Mouse (Mus musculus): ENCODE measurements around the gene Kcnj10. TPM values are rescaled to one million over a fixed set of nuclear protein-coding genes. Genes with fewer than 3 reads are reported as not detected.

The Kcnj10 gene
- total and polyA plus RNA-seq, 3 experiments, result 0.04 to 0.72 TPM; not detected in 1

GRCm38 (mm10) chr1:172410806-172411205 lies 69.8 kb downstream of the Kcnj10 start:
- H3K4me3 ChIP-seq (ENCODE audit: control insufficient read depth in 1 of 2, insufficient read depth in 1 of 2, low read depth in 2 of 2, low read length in 2 of 2), result no peak overlapping the region
- no peaks in the 10 kb centered on the region for H3K9me3 ChIP-seq (replicated peaks; ENCODE audit: insufficient read depth, low read length)
- no peak overlapping the region for H3K9ac ChIP-seq (ENCODE audit: control insufficient read depth, low read depth, low read length, poor library complexity, severe bottlenecking)
- no peak overlapping the region for H3K27ac ChIP-seq (ENCODE audit: control insufficient read depth, low read depth, low read length)
- peak; percentile 68 for DNase-seq (ENCODE audit: low read depth, low spot score)
- no peaks in the 10 kb centered on the region for H3K79me2 ChIP-seq (ENCODE audit: control insufficient read depth, insufficient read depth, low read length, poor library complexity)
- H3K27me3 ChIP-seq (ENCODE audit: control insufficient read depth in 1 of 2, insufficient read depth in 2 of 2, low read length in 2 of 2), result peaks cover 2 to 8% of the 10 kb centered on the region in 2 experiments; a peak in 3 of 4 replicates
- peaks cover 3 to 14% of the 10 kb centered on the region in 2 experiments; a peak in 2 of 4 replicates for H3K4me1 ChIP-seq (ENCODE audit: control insufficient read depth in 1 of 2, insufficient read depth in 2 of 2, low read length in 2 of 2)
- peaks cover 0 to 5% of the 10 kb centered on the region in 2 experiments; a peak in 1 of 4 replicates for H3K36me3 ChIP-seq (ENCODE audit: control insufficient read depth in 1 of 2, insufficient read depth in 2 of 2, low read length in 2 of 2)
- no peak for TF ChIP-seq POLR2AphosphoS5 (IDR thresholded peaks at IDR 0.05; ENCODE audit: borderline replicate concordance, low read depth, low read length)
- TF ChIP-seq ZMIZ1 (IDR thresholded peaks at IDR 0.05; ENCODE audit: low read depth, low read length), result no peak
- no peak for TF ChIP-seq MYC (IDR thresholded peaks at IDR 0.05; ENCODE audit: low read depth, low read length)
- peak; percentile 26 to 73 (median 60); a peak in 5 of 6 replicates for TF ChIP-seq CTCF (IDR thresholded peaks at IDR 0.05 in 2 of 3, conservative IDR thresholded peaks at IDR 0.05 in 1 of 3; ENCODE audit: control insufficient read depth in 1 of 3, insufficient read depth in 1 of 3, low read depth in 2 of 3, low read length in 3 of 3, poor library complexity in 1 of 3, severe bottlenecking in 1 of 3)
- no peak for TF ChIP-seq TCF12 (IDR thresholded peaks at IDR 0.05; ENCODE audit: low read depth, low read length)
- TF ChIP-seq ZC3H11A (IDR thresholded peaks at IDR 0.05; ENCODE audit: low read depth, low read length), result peak; percentile 20; the same call in 1 of the 2 replicates
- peak; percentile 21 for TF ChIP-seq RAD21 (IDR thresholded peaks at IDR 0.05; ENCODE audit: low read depth, low read length)
- no peak for TF ChIP-seq MAZ (IDR thresholded peaks at IDR 0.05; ENCODE audit: low read depth, low read length)
- no peak for TF ChIP-seq NELFE (IDR thresholded peaks at IDR 0.05; ENCODE audit: low read depth, low read length)
- TF ChIP-seq ZNF384 (IDR thresholded peaks at IDR 0.05; ENCODE audit: low read depth, low read length), result 0 out of 2 replicates have a peak, but pooled peaks have one; percentile 27
- TF ChIP-seq MEF2A (IDR thresholded peaks at IDR 0.05; ENCODE audit: extremely low read depth, insufficient replicate concordance, low read depth, low read length, poor library complexity, severe bottlenecking), result no peak
- no peak for TF ChIP-seq MXI1 (IDR thresholded peaks at IDR 0.05; ENCODE audit: low read depth, low read length)
- no peak for TF ChIP-seq ELF1 (IDR thresholded peaks at IDR 0.05; ENCODE audit: low read depth, low read length)
- TF ChIP-seq KAT2A (conservative IDR thresholded peaks at IDR 0.05; ENCODE audit: low read depth, low read length), result no peak
- no peak for TF ChIP-seq JUND (IDR thresholded peaks at IDR 0.05; ENCODE audit: low read depth, low read length)
- no peak for TF ChIP-seq SIN3A (IDR thresholded peaks at IDR 0.05; ENCODE audit: low read length)
- TF ChIP-seq USF1 (IDR thresholded peaks at IDR 0.05; ENCODE audit: low read depth, low read length), result no peak
- TF ChIP-seq USF2 (IDR thresholded peaks at IDR 0.05; ENCODE audit: borderline replicate concordance in 1 of 2, insufficient read depth in 1 of 2, low read depth in 1 of 2, low read length in 2 of 2), result no peak
- TF ChIP-seq POLR2A (IDR thresholded peaks at IDR 0.05; ENCODE audit: control insufficient read depth in 1 of 2, insufficient read depth in 1 of 2, low read depth in 1 of 2, low read length in 2 of 2, poor library complexity in 1 of 2), result no peak
- TF ChIP-seq EP300 (IDR thresholded peaks at IDR 0.05; ENCODE audit: low read depth in 1 of 2, low read length in 2 of 2), result no peak
- no peak for TF ChIP-seq TBP (IDR thresholded peaks at IDR 0.05; ENCODE audit: low read depth, low read length)
- TF ChIP-seq CHD1 (IDR thresholded peaks at IDR 0.05; ENCODE audit: low read depth, low read length), result no peak
- TF ChIP-seq SMC3 (IDR thresholded peaks at IDR 0.05; ENCODE audit: low read depth, low read length), result peak; percentile 66
- no peak for TF ChIP-seq ETS1 (IDR thresholded peaks at IDR 0.05; ENCODE audit: low read depth, low read length)
- no peak for TF ChIP-seq RCOR1 (IDR thresholded peaks at IDR 0.05; ENCODE audit: low read depth, low read length)
- no peak for TF ChIP-seq BHLHE40 (IDR thresholded peaks at IDR 0.05; ENCODE audit: borderline replicate concordance, low read depth, low read length)
- TF ChIP-seq CHD2 (IDR thresholded peaks at IDR 0.05; ENCODE audit: low read length), result no peak
- TF ChIP-seq E2F4 (IDR thresholded peaks at IDR 0.05; ENCODE audit: borderline replicate concordance, low read depth, low read length), result no peak
- TF ChIP-seq GATA1 (IDR thresholded peaks at IDR 0.05; ENCODE audit: low read depth, low read length), result no peak
- no peak for TF ChIP-seq MAX (IDR thresholded peaks at IDR 0.05; ENCODE audit: low read length)
- no peak for TF ChIP-seq ZKSCAN1 (IDR thresholded peaks at IDR 0.05; ENCODE audit: low read depth, low read length)
- TF ChIP-seq TAL1 (IDR thresholded peaks at IDR 0.05; ENCODE audit: low read length), result no peak
- no peak for TF ChIP-seq MYB (IDR thresholded peaks at IDR 0.05; ENCODE audit: low read depth, low read length)
- TF ChIP-seq HCFC1 (IDR thresholded peaks at IDR 0.05; ENCODE audit: low read depth, low read length), result no peak
- TF ChIP-seq POLR2AphosphoS2 (IDR thresholded peaks at IDR 0.05; ENCODE audit: low read length), result no peak
- TF ChIP-seq UBTF (IDR thresholded peaks at IDR 0.05; ENCODE audit: borderline replicate concordance, insufficient read depth, low read depth, low read length), result no peak
- no peak for TF ChIP-seq MAFK (IDR thresholded peaks at IDR 0.05; ENCODE audit: borderline replicate concordance, low read depth, low read length)
- TF ChIP-seq NRF1 (IDR thresholded peaks at IDR 0.05; ENCODE audit: insufficient read depth, low read depth, low read length, poor library complexity, severe bottlenecking), result no peak
